Mouse (Mus musculus): ENCODE measurements around the gene Tob1.

Gene Tob1

GRCm38 (mm10) chr11:94198405-94199146 lies 12.7 kb upstream of the Tob1 start:
- DNase-seq (ENCODE audit: low read depth), result no peak

- no peak for DNase-seq (ENCODE audit: low read depth)
Measured at GRCm38 (mm10) chr11:94199771-94200170, 11.5 kb upstream of the Tob1 start.

GRCm38 (mm10) chr11:94200422-94200821 lies 10.8 kb upstream of the Tob1 start:
- no peak for DNase-seq (ENCODE audit: low read depth)

GRCm38 (mm10) chr11:94202106-94202505 lies 9.1 kb upstream of the Tob1 start:
- DNase-seq (ENCODE audit: low read depth), result no peak

- no peak for DNase-seq (ENCODE audit: low read depth)
Measured at GRCm38 (mm10) chr11:94203066-94203465, 8.2 kb upstream of the Tob1 start.

GRCm38 (mm10) chr11:94206398-94207114 lies 4.7 kb upstream of the Tob1 start:
- DNase-seq (ENCODE audit: low read depth), result no peak

- no peak for DNase-seq (ENCODE audit: low read depth)
Measured at GRCm38 (mm10) chr11:94208811-94209675, 2.2 kb upstream of the Tob1 start.

GRCm38 (mm10) chr11:94209695-94210131 lies 1.5 kb upstream of the Tob1 start:
- no peak for DNase-seq (ENCODE audit: low read depth)

GRCm38 (mm10) chr11:94210191-94211086 lies 815 bp upstream of the Tob1 start:
- DNase-seq (ENCODE audit: low read depth), result peak; percentile 89

- DNase-seq (ENCODE audit: low read depth), result peak; percentile 59
Measured at GRCm38 (mm10) chr11:94211651-94212488, 616 bp downstream of the Tob1 start.

GRCm38 (mm10) chr11:94212489-94212836 lies 1.2 kb downstream of the Tob1 start:
- DNase-seq (ENCODE audit: low read depth), result no peak

- peak; percentile 22 for DNase-seq (ENCODE audit: low read depth)
Measured at GRCm38 (mm10) chr11:94212997-94213396, 1.7 kb downstream of the Tob1 start.

- no peak for DNase-seq (ENCODE audit: low read depth)
Measured at GRCm38 (mm10) chr11:94213735-94214594, 2.7 kb downstream of the Tob1 start.

- no peak for DNase-seq (ENCODE audit: low read depth)
Measured at GRCm38 (mm10) chr11:94215581-94215980, 4.3 kb downstream of the Tob1 start.

GRCm38 (mm10) chr11:94216247-94216646 lies 5.0 kb downstream of the Tob1 start:
- no peak for DNase-seq (ENCODE audit: low read depth)

- DNase-seq (ENCODE audit: low read depth), result no peak
Measured at GRCm38 (mm10) chr11:94221257-94221656, 10.0 kb downstream of the Tob1 start.

GRCm38 (mm10) chr11:94223531-94223930 lies 12.3 kb downstream of the Tob1 start:
- peak; percentile 69 for DNase-seq (ENCODE audit: low read depth)

- peak; percentile 81 for DNase-seq (ENCODE audit: low read depth)
Measured at GRCm38 (mm10) chr11:94225985-94226384, 14.7 kb downstream of the Tob1 start.

GRCm38 (mm10) chr11:94228416-94228815 lies 17.2 kb downstream of the Tob1 start:
- DNase-seq (ENCODE audit: low read depth), result no peak

All from naive thymus-derived CD4-positive, alpha-beta T cell, adult 2 months (primary cell).